Mouse (Mus musculus): Measurements from ENCODE around the gene Zfyve21. TPM values are rescaled to one million over a fixed set of nuclear protein-coding genes. Genes with fewer than 3 reads are reported as not detected.

The Zfyve21 gene
- 75.3 and 79.2 TPM in 2 replicates for polyA plus RNA-seq (2016; fragmentation: Nextera tagmentation; extraction: Ambion mirVana)

DNA sequence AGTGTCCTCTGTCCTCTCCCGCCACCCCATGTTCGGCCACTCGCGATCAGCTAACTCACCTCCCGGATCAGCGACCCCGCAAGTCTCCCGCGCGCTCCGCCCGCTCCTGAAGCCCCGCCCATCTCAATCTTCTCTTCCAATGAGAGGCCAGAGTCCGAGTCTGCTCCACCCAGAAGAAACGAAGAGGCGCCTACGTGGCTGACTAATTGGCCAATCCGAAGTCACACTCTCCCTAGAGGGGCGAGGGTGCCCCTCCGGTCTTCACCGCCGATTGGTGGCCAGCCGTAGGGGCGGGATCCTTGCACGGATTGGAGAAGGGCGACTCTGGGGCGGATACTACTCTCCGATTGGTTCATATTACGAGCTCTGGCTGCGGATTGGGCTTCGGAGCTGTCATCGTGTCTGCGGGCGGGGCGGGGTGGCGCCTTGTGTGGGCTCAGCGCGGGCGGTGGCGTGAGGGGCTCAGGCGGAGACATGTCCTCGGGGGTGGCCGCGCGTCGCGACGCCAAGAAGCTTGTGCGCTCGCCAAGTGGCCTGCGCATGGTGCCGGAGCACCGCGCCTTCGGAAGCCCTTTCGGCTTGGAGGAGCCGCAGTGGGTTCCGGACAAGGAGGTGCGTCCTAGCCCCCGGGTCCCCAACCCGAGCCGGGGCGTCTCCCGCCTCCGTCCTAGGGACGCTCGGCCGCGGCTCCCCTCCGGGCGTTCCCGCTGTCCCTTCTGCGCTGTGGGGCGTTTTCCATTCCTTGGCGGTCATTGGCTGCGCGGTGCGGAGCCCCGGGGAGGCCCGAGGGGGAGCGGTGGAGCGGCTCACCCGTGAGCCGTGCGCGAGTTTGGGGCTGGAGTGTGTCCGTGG is at the start of gene Zfyve21, which contains the start of gene Xrcc3:
TSS of gene Zfyve21 (plus strand) at position 405 of the 852 bp plus-strand sequence.
TSS of gene Xrcc3 (minus strand) at position 108 of the 852 bp plus-strand sequence.
- H3K36me3 ChIP-seq = peaks cover 28% of the 10 kb centered on the region
- no peaks in the 10 kb centered on the region for H3K27me3 ChIP-seq (ENCODE audit: low read depth, poor library complexity, severe bottlenecking)
- H3K27ac ChIP-seq (replicated peaks) = peak within 1 kb of the TSS; percentile 94
- WGBS = under 1% methylated on average over 87 of the region's 87 CpGs
- peaks cover 67% of the 10 kb centered on the region for H3K4me1 ChIP-seq
- DNase-seq (ENCODE audit: low spot score) = peak; percentile 99
- peak within 1 kb of the TSS; percentile 87 for H3K4me3 ChIP-seq
- H3K9me3 ChIP-seq (replicated peaks) = no peaks in the 10 kb centered on the region

DNA sequence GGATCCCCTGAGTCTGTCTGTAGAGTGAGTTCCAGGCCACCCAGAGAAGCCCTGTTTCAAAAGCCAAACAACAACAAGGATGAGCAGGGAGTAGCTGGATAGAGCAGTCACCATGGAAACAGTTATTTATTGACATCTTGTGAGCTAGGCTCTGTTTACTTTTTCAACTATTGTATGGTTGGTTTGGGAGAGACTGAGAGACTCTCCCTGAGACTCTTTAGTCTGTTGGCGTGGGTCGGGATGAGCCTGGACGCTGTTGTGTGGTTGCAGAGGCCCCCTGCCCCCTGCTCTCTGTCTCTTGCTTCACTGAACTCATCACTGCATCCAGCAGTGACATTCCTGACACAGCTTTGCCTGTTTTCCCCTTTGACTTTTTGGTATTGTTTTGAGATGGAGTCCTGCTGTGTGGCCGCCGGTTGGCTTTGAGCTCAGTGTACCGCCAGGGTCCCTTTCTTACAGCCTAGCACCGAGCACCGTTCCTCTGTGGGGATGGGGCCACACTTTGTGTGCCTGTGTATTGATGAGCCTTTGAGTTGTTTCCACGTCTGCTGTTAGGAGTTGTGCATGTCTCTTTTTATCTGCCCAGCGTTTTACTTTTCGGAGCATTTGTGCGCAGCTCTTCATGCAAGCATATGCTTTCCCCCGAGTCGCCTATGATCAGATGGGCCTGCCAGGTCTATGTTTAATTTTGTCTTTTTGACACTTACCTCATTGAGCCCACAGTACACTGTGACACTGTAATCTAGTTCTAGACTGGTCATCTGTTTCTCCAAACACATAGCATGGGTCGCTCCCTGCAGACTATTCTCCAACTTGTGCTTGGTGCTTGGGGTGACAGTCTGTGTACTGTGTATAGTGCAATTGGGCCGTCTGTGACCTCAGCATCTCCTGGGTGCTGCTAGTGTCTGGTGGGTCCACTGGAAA is 47.4 kb upstream of the Zfyve21 start:
- DNase-seq (ENCODE audit: low spot score) = peak; percentile 76
- no peaks in the 10 kb centered on the region for H3K9me3 ChIP-seq (replicated peaks)
- H3K36me3 ChIP-seq = peaks cover 45% of the 10 kb centered on the region
- peak overlapping the region; percentile 42 for H3K4me3 ChIP-seq
- 25% methylated on average over 16 of the region's 16 CpGs for WGBS
- H3K27me3 ChIP-seq (ENCODE audit: low read depth, poor library complexity, severe bottlenecking) = no peaks in the 10 kb centered on the region
- peaks cover 78% of the 10 kb centered on the region for H3K4me1 ChIP-seq
- H3K27ac ChIP-seq (replicated peaks) = peak overlapping the region; percentile 81

DNA sequence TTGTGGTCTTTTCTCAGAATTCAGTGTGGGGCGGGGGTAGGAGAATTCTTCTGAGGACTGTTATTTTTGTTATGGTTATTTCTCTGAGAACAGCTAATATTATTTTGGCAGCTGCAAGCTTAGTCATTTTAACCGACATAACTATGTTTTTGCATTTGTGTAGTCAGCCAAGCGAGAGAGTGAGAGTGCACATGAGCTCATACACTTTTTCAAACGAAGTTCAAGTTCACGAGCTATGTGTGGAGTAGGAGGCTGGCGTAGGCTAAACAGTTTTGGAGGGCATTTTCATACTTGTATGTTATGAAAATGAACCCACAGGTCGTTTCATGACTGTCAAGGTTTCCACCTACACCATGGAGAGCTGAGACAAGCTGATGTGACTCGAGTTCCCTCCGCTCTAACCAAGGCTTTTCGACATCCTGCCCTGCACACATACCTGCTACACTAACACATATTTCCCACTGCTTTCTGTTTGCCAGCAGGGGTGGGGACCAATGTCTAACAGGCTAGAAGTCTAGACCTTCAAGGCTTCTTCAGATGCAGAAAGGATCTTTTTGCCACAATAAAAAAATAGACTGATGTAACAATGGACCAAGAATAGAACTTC is 45.5 kb upstream of the Zfyve21 start:
- Histone ChIP-seq H3K4me3 (no peak overlapping the region), H3K27ac (replicated peaks) (no peak overlapping the region), H3K27me3 (ENCODE audit: low read depth, poor library complexity, severe bottlenecking) (no peaks in the 10 kb centered on the region), H3K4me1 (peaks cover 61% of the 10 kb centered on the region), H3K36me3 (peaks cover 48% of the 10 kb centered on the region), H3K9me3 (replicated peaks) (no peaks in the 10 kb centered on the region)
- WGBS = 95% methylated on average over 10 of the region's 10 CpGs
- no peak for DNase-seq (ENCODE audit: low spot score)

DNA sequence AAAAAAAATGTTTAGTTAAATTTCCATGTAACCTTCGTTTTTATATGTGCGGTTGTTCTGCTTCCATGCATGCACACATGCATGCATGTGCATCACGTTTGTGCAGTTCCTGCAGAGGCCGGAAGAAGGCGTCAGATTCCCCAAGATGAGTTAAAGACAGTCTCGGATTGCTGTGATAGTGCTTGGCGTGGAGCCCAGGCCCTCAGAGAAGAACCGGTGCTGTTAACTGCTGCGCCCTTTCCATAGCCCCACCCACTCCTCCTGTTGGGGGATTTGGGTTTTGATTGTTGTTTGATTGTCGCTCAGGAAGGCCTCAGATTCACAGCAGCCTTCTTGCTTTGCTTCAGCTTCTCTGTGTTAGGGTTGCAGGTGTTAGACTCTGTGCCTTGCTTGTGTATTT is 44.7 kb upstream of the Zfyve21 start:
- WGBS = 45% methylated on average over 10 of the region's 10 CpGs
- DNase-seq (ENCODE audit: low spot score) = no peak
- Histone ChIP-seq H3K9me3 (replicated peaks) (no peaks in the 10 kb centered on the region), H3K4me3 (no peak overlapping the region), H3K36me3 (peaks cover 50% of the 10 kb centered on the region), H3K27ac (replicated peaks) (peak overlapping the region; percentile 49; the same call in 1 of the 2 replicates), H3K27me3 (ENCODE audit: low read depth, poor library complexity, severe bottlenecking) (no peaks in the 10 kb centered on the region), H3K4me1 (peaks cover 55% of the 10 kb centered on the region)

DNA sequence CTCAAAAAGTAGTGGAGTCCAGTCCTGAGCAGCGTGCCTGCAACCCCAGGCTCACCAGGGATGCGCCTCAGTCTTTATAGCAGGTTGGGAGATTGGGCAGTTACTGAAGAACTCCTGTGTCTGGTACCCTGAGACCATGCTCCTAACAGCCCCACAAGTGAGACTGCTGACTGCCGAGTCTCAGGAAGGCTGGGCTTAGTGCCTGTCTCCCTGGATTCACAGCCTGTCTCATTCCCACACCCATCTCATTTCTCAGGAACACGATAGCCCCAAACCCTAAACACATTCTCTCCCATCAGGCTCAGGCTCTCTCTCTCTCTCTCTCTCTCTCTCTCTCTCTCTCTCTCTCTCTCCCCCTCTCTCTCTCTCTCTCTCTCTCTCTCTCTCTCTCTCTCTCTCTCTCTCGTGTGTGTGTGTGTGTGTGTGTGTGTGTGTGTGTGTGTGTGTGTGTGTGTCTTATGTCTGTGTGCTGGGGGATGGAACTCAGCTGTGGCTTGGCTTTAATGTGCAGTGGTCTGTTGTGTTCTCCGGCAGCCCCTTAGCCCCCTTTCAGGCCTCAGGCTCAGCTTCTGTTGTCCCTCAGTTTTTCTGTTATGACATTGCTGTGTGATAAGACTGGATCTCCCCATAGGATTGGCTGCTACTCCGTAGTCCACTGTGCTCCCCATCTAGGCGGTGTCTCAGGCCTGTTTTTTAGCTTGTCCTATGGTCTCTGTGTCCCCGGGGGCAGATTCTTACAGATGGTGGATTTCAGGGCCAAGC is 44.0 kb upstream of the Zfyve21 start:
- Histone ChIP-seq H3K27me3 (ENCODE audit: low read depth, poor library complexity, severe bottlenecking) (no peaks in the 10 kb centered on the region), H3K4me3 (no peak overlapping the region), H3K27ac (replicated peaks) (peak overlapping the region; percentile 49; the same call in 1 of the 2 replicates), H3K4me1 (peaks cover 56% of the 10 kb centered on the region), H3K36me3 (peaks cover 56% of the 10 kb centered on the region), H3K9me3 (replicated peaks) (no peaks in the 10 kb centered on the region)
- 74% methylated on average over 8 of the region's 9 CpGs for WGBS
- DNase-seq (ENCODE audit: low spot score) = no peak

DNA sequence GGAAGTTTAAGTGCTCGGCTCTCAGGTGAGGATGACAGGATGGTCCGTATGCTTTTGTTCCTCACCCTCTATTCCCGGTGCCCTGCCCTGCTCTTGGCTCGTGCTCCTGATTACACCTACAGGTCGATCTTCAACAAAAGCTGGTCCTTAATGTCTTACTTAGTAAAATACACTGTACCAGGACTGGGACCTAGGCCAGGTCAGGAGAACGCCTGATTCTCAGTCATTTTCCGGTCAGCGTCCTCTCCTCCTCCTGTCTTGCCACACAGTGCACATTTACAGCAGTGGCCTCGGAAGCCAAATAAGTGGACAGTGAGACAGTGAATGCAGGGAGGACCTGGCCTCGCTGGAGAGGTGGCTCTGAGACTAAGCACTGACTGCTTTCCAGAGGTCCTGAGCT is 43.3 kb upstream of the Zfyve21 start:
- Histone ChIP-seq H3K9me3 (replicated peaks) (no peaks in the 10 kb centered on the region), H3K4me1 (peaks cover 49% of the 10 kb centered on the region), H3K36me3 (peaks cover 62% of the 10 kb centered on the region), H3K4me3 (no peak overlapping the region), H3K27ac (replicated peaks) (no peak overlapping the region), H3K27me3 (ENCODE audit: low read depth, poor library complexity, severe bottlenecking) (no peaks in the 10 kb centered on the region)
- WGBS = 93% methylated on average over 10 of the region's 10 CpGs
- no peak for DNase-seq (ENCODE audit: low spot score)

DNA sequence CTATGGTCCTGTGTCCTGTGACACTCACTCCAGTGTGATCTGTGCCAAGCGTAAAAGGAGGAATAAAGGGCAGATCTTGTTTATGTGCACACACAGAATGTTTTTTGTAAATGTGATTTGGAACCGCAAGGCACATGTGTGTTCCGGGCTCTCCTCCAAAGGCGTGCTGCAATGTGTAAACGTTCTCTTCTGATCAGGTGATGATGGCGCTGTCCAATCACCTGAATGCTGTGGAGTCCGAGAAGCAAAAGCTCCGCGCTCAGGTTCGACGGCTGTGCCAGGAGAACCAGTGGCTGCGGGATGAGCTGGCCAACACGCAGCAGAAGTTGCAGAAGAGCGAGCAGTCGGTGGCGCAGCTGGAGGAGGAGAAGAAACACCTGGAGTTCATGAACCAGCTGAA is 39.8 kb upstream of the Zfyve21 start:
- no peaks in the 10 kb centered on the region; the same call in 1 of the 2 replicates for H3K9me3 ChIP-seq (replicated peaks)
- H3K27ac ChIP-seq (replicated peaks) = no peak overlapping the region
- no peak overlapping the region for H3K4me3 ChIP-seq
- no peak for DNase-seq (ENCODE audit: low spot score)
- peaks cover 16% of the 10 kb centered on the region for H3K4me1 ChIP-seq
- no peaks in the 10 kb centered on the region for H3K27me3 ChIP-seq (ENCODE audit: low read depth, poor library complexity, severe bottlenecking)
- 92% methylated on average over 16 of the region's 16 CpGs for WGBS
- H3K36me3 ChIP-seq = peaks cover 88% of the 10 kb centered on the region

DNA sequence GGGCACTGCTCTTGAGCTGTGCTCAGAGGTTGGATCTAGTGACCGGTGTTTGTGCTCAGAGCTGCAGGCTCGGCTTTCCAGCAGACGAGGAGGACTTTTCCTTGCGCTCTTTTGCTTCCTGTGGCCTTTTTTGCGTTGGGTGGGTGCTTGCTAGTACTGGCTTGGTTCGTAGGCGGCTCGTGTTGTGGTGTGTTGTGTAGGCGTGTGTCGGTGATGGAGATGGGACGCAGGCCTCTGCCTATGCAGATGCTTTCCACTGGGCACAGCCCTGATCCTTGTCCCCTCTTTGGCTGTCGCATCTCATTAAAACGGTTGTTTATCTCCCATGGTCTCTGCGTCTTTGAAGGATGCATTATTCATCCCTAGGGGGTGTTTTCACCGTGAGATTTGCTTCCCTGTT is 39.1 kb upstream of the Zfyve21 start:
- peaks cover 10% of the 10 kb centered on the region for H3K4me1 ChIP-seq
- H3K27ac ChIP-seq (replicated peaks) = no peak overlapping the region
- no peaks in the 10 kb centered on the region; the same call in 1 of the 2 replicates for H3K9me3 ChIP-seq (replicated peaks)
- DNase-seq (ENCODE audit: low spot score) = no peak
- H3K4me3 ChIP-seq = no peak overlapping the region
- H3K27me3 ChIP-seq (ENCODE audit: low read depth, poor library complexity, severe bottlenecking) = no peaks in the 10 kb centered on the region
- H3K36me3 ChIP-seq = peaks cover 91% of the 10 kb centered on the region
- 81% methylated on average over 15 of the region's 15 CpGs for WGBS

DNA sequence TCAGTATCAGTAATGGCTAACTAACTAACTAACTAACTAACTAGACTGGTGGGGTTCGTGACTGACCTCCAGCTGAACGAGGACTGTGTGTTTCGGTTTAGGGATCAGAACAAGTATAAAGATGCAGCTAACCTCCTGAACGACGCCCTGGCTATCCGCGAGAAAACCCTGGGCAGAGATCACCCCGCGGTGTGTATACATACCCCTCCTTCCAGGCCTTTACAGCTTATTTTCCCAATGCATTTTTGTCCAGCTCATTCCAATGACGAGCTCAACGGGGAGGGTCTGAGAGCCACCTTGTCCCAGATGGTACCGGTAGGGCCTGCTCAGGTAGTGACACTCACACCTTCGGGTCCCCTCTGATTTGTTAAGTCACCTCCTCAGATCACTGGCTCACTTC is 36.1 kb upstream of the Zfyve21 start:
- Histone ChIP-seq H3K4me1 (0 out of 2 replicates have a peak, but pooled peaks cover 4% of the 10 kb centered on the region), H3K36me3 (peaks cover 99% of the 10 kb centered on the region), H3K9me3 (replicated peaks) (no peaks in the 10 kb centered on the region; the same call in 1 of the 2 replicates), H3K27ac (replicated peaks) (no peak overlapping the region), H3K27me3 (ENCODE audit: low read depth, poor library complexity, severe bottlenecking) (no peaks in the 10 kb centered on the region), H3K4me3 (no peak overlapping the region)
- no peak for DNase-seq (ENCODE audit: low spot score)
- WGBS = 93% methylated on average over 13 of the region's 13 CpGs

DNA sequence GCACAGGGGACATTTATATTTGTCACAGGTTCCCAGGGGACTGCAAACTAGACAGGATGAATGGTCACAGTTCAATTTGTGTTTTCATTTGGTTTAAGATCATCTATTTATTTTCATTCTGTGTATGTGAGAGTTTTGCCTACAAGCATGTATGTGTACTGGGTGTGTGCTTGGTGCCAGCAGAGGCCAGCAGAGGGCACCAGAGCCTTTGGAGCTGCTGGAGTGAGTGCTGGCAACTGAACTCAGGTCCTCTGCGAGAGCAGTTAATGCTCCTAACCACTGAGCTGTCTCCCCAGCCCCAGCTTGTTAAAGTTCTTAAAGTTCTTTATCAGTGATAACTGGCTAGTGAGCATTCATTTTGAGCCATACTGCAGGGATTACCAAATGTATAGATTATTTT is 34.4 kb upstream of the Zfyve21 start:
- H3K4me3 ChIP-seq = no peak overlapping the region
- 0 out of 2 replicates have a peak, but pooled peaks cover 2% of the 10 kb centered on the region for H3K4me1 ChIP-seq
- no peak overlapping the region for H3K27ac ChIP-seq (replicated peaks)
- DNase-seq (ENCODE audit: low spot score) = no peak
- H3K9me3 ChIP-seq (replicated peaks) = no peaks in the 10 kb centered on the region; the same call in 1 of the 2 replicates
- peaks cover 99% of the 10 kb centered on the region for H3K36me3 ChIP-seq
- WGBS = 100% methylated on average over 1 of the region's 1 CpGs
- H3K27me3 ChIP-seq (ENCODE audit: low read depth, poor library complexity, severe bottlenecking) = no peaks in the 10 kb centered on the region

DNA sequence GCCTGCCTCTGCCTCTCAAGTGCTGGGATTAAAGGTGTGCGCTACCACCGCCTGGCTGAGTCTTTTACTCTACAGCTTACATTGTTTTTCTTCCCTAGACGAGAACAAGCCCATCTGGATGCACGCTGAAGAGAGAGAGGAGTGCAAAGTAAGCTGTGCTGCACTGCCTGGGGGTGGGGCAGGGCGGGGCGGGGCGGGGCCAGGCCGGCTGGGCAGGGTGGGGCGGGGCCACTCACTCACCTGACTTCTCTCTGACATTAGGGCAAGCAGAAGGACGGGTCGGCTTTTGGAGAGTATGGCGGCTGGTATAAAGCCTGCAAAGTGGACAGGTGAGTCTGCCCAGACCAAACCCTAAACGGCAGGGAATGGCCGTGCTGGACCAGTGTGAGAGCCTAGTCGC is 28.8 kb upstream of the Zfyve21 start:
- H3K27me3 ChIP-seq (ENCODE audit: low read depth, poor library complexity, severe bottlenecking) = no peaks in the 10 kb centered on the region
- no peaks in the 10 kb centered on the region for H3K4me1 ChIP-seq
- no peaks in the 10 kb centered on the region for H3K9me3 ChIP-seq (replicated peaks)
- 80% methylated on average over 15 of the region's 15 CpGs for WGBS
- no peak overlapping the region for H3K4me3 ChIP-seq
- H3K36me3 ChIP-seq = peaks cover 100% of the 10 kb centered on the region
- no peak overlapping the region for H3K27ac ChIP-seq (replicated peaks)
- DNase-seq (ENCODE audit: low spot score) = no peak

DNA sequence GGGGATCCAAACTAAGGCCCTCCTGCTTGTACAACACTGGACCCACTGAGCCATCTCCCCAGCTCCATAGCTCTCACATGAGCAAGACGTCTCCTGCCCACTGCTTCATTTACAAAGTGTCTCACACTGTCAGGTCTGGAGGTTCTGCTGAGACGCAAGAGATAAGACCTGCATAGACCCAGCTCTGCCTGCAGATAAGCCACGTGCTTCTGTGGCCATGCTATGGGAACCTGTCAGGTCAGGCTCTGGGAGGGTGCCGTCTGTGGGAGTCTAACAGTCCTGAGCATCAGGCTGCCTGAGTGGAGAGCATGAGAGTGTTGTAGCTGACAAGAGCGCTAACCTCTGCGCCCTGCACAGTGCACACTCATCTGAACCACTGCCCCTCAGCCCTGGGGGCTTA is 27.0 kb upstream of the Zfyve21 start:
- 97% methylated on average over 6 of the region's 6 CpGs for WGBS
- peaks cover 100% of the 10 kb centered on the region for H3K36me3 ChIP-seq

More for the DNA sequence above, 27.0 kb upstream of the Zfyve21 start:
- Histone ChIP-seq H3K4me3 (no peak overlapping the region), H3K27ac (replicated peaks) (no peak overlapping the region), H3K9me3 (replicated peaks) (no peaks in the 10 kb centered on the region), H3K4me1 (no peaks in the 10 kb centered on the region), H3K27me3 (ENCODE audit: low read depth, poor library complexity, severe bottlenecking) (no peaks in the 10 kb centered on the region)
- DNase-seq (ENCODE audit: low spot score) = no peak
